Mouse (Mus musculus) CH12.LX (cell line): ENCODE measurements at regions not wholly inside any gene's neighbourhood (a gene's known extent, or its start where the extent isn't known, plus 50 kb on each side); places are given as distances from the start of the nearest gene placed in this dataset.

Source experiments
- DNase-seq: peaks from one replicate; pipeline ENCODE4 v3.0.0-alpha.2; 2013; ENCODE audit errors: extremely low read depth
- H3K27ac ChIP-seq: 2 replicates; pipeline ENCODE4 v1.5.1; 2012; ENCODE audit warnings: low read depth, mild to moderate bottlenecking, control low read depth, moderate library complexity; ENCODE audit not compliant: insufficient read depth
- H3K27me3 ChIP-seq: replicated peaks from 2 replicates; pipeline ENCODE3; 2012; ENCODE audit warnings: inconsistent platforms
- H3K36me3 ChIP-seq, 2 experiments: replicated peaks in 1 of 2; 2 replicates each; pipeline versions ENCODE3 to v1.6.1; 2012; ENCODE audit warnings: inconsistent platforms in 1 of 2, low read length in 1 of 2, mild to moderate bottlenecking in 1 of 2, mixed read lengths in 1 of 2, moderate library complexity in 1 of 2; ENCODE audit not compliant: control insufficient read depth in 1 of 2, insufficient read depth in 1 of 2
- H3K4me1 ChIP-seq, 2 experiments: 2 replicates each; pipeline ENCODE4 v1.6.1; 2012; ENCODE audit warnings: inconsistent platforms in 1 of 2, moderate library complexity in 1 of 2; ENCODE audit not compliant: insufficient read depth in 2 of 2, control insufficient read depth in 1 of 2
- H3K4me2 ChIP-seq: 2 replicates; pipeline ENCODE4 v1.6.1; 2012; ENCODE audit warnings: low read depth, mild to moderate bottlenecking, control low read depth; ENCODE audit not compliant: poor library complexity, insufficient read depth, severe bottlenecking
- H3K4me3 ChIP-seq, 3 experiments: fragments of 150-350 bp in 1 of 3; sonication (generic) in 1 of 3; replicated peaks in 1 of 3; 2 replicates each; pipeline versions ENCODE3 to v1.5.1; 2011 to 2012; ENCODE audit warnings: low read depth in 2 of 3, low read length in 2 of 3, mild to moderate bottlenecking in 2 of 3, moderate library complexity in 2 of 3, control low read depth in 1 of 3, improper control_type of control experiment in 1 of 3, inconsistent platforms in 1 of 3, mixed read lengths in 1 of 3; ENCODE audit not compliant: poor library complexity in 1 of 3
- H3K79me2 ChIP-seq: replicated peaks from 2 replicates; pipeline ENCODE4 v1.6.1; 2012; ENCODE audit warnings: mild to moderate bottlenecking, moderate library complexity; ENCODE audit not compliant: control insufficient read depth, poor library complexity, insufficient read depth, severe bottlenecking; ENCODE audit errors: extremely low read depth
- H3K9ac ChIP-seq: 2 replicates; pipeline ENCODE4 v1.6.1; 2012; ENCODE audit warnings: low read depth, mild to moderate bottlenecking, control low read depth, moderate library complexity; ENCODE audit not compliant: insufficient read depth
- H3K9me3 ChIP-seq: replicated peaks from 2 replicates; pipeline ENCODE3; 2012; ENCODE audit warnings: low read length, inconsistent platforms, mixed read lengths
- BHLHE40 ChIP-seq: IDR thresholded peaks from 2 replicates; pipeline ENCODE4 v1.6.1; 2011; ENCODE audit warnings: mild to moderate bottlenecking, low read depth, low read length, improper control_type of control experiment
- CHD1 ChIP-seq: IDR thresholded peaks from 2 replicates; pipeline ENCODE4 v1.6.1; 2012; ENCODE audit warnings: low read depth, low read length, improper control_type of control experiment, inconsistent platforms
- CHD2 ChIP-seq: IDR thresholded peaks from 2 replicates; pipeline ENCODE4 v1.6.1; 2011; ENCODE audit warnings: low read length, improper control_type of control experiment
- E2F4 ChIP-seq: IDR thresholded peaks from 2 replicates; pipeline ENCODE4 v1.6.1; 2011; ENCODE audit warnings: low read depth, low read length, improper control_type of control experiment; ENCODE audit not compliant: insufficient replicate concordance
- ETS1 ChIP-seq: conservative IDR thresholded peaks from 2 replicates; pipeline ENCODE4 v1.6.1; 2012; ENCODE audit warnings: low read depth, mild to moderate bottlenecking, inconsistent platforms, low read length, improper control_type of control experiment, moderate library complexity
- GABPA ChIP-seq: IDR thresholded peaks from 2 replicates; pipeline ENCODE4 v1.6.1; 2012; ENCODE audit warnings: low read depth, low read length, improper control_type of control experiment, inconsistent platforms; ENCODE audit not compliant: insufficient replicate concordance
- IRF4 ChIP-seq: IDR thresholded peaks from 2 replicates; pipeline ENCODE4 v1.6.1; 2014; ENCODE audit warnings: low read depth, mild to moderate bottlenecking, inconsistent platforms, low read length, improper control_type of control experiment
- JUND ChIP-seq: conservative IDR thresholded peaks from 2 replicates; pipeline ENCODE4 v1.6.1; 2011; ENCODE audit warnings: low read depth, low read length, improper control_type of control experiment
- KAT2A ChIP-seq: IDR thresholded peaks from 2 replicates; pipeline ENCODE4 v1.6.1; 2012; ENCODE audit warnings: low read length, improper control_type of control experiment, inconsistent platforms; ENCODE audit not compliant: insufficient replicate concordance
- MEF2A ChIP-seq: IDR thresholded peaks from 2 replicates; pipeline ENCODE4 v1.6.1; 2014; ENCODE audit warnings: low read depth, mild to moderate bottlenecking, inconsistent platforms, low read length, improper control_type of control experiment, borderline replicate concordance
- MXI1 ChIP-seq: IDR thresholded peaks from 2 replicates; pipeline ENCODE4 v1.6.1; 2011; ENCODE audit warnings: mild to moderate bottlenecking, low read depth, low read length, improper control_type of control experiment
- MYC ChIP-seq: IDR thresholded peaks from 2 replicates; pipeline ENCODE4 v1.6.1; 2011; ENCODE audit warnings: low read depth, mild to moderate bottlenecking, improper control_type of control experiment, low read length
- NELFE ChIP-seq: IDR thresholded peaks from 2 replicates; pipeline ENCODE4 v1.6.1; 2011; ENCODE audit warnings: low read depth, low read length, improper control_type of control experiment
- POLR2AphosphoS2 ChIP-seq: IDR thresholded peaks from 2 replicates; pipeline ENCODE4 v1.6.1; 2011; ENCODE audit warnings: low read depth, low read length, improper control_type of control experiment
- RCOR1 ChIP-seq: conservative IDR thresholded peaks from 2 replicates; pipeline ENCODE4 v1.6.1; 2012; ENCODE audit warnings: low read depth, mild to moderate bottlenecking, inconsistent platforms, low read length, improper control_type of control experiment
- SMC3 ChIP-seq: IDR thresholded peaks from 2 replicates; pipeline ENCODE4 v1.6.1; 2011; ENCODE audit warnings: low read depth, low read length, improper control_type of control experiment
- USF1 ChIP-seq: IDR thresholded peaks from 2 replicates; pipeline ENCODE4 v1.6.1; 2014; ENCODE audit warnings: low read depth, mild to moderate bottlenecking, inconsistent platforms, low read length, improper control_type of control experiment
- ZMIZ1 ChIP-seq: IDR thresholded peaks from 2 replicates; pipeline ENCODE4 v1.6.1; 2012; ENCODE audit warnings: low read depth, mild to moderate bottlenecking, inconsistent platforms, low read length, improper control_type of control experiment
- ZNF384 ChIP-seq: IDR thresholded peaks from 2 replicates; pipeline ENCODE4 v1.6.1; 2012; ENCODE audit warnings: low read depth, low read length, improper control_type of control experiment, inconsistent platforms
- dilution Hi-C: fragments of 300-500 bp; cut with MboI; formaldehyde crosslinking; loops from 2 replicates; pipeline ENCODE4 v1.14.3; 2020; ENCODE audit warnings: low sequenced_read_pairs; ENCODE audit not compliant: extremely low pct_unique_long_range_greater_than_20kb, extremely low pct_ligation_motif_present
- in situ Hi-C: fragments of 300-500 bp; cut with MboI; formaldehyde crosslinking; loops from 3 replicates; pipeline ENCODE4 v1.14.3; 2019; ENCODE audit warnings: low sequenced_read_pairs, low pct_ligation_motif_present, low pct_unique_long_range_greater_than_20kb, mixed read lengths

DNA sequence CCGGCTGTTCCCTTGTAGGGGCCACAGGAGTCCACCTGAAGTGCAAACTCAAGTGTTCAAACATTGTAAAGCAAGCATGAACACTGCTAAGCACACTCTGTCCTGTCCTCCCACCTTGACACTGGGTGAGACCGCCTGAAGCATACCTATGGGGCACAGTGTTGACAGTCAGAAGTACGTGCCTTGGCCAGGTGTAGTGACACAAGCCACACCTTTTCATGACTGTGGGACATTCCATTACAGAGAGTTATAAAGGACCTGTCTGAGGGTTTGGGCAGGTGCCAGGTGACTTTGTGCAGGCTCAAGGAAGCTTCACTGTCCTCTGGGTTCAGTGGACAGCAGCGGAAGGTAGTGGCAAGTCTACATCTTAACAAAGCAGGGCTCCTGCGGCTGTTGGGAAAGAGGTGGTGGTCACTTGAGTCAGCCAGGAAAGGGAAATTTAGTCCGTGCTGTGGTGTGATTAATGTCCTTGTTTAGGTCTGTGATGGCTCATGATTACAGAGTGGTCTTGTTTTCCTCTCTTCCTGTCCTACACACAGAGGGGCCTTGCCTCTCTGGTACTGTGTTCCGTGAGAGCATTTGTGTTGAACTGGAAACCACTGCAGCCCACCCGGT lies 112.5 kb downstream of the Nufip1 start:
- dilution Hi-C loops: no loop called here
- TF ChIP-seq RCOR1: no peak
- no peak for TF ChIP-seq ETS1
- TF ChIP-seq CHD1: no peak
- TF ChIP-seq ZMIZ1: no peak
- no peak for TF ChIP-seq NELFE
- TF ChIP-seq POLR2AphosphoS2: no peak
- TF ChIP-seq IRF4: no peak
- TF ChIP-seq SMC3: no peak
- TF ChIP-seq MYC: no peak
- no peak for TF ChIP-seq MXI1
- H3K27ac ChIP-seq: no peak overlapping the region

GRCm38 (mm10) chr14:76223903-76224302 lies 113.2 kb downstream of the Nufip1 start:
- in situ Hi-C loops (no loop called here), dilution Hi-C loops (no loop called here)
- no peak for TF ChIP-seq MEF2A
- TF ChIP-seq IRF4: no peak
- no peak for TF ChIP-seq GABPA
- no peak for TF ChIP-seq JUND
- no peak for TF ChIP-seq MYC
- no peak for TF ChIP-seq E2F4
- TF ChIP-seq USF1: no peak
- TF ChIP-seq ZNF384: no peak
- no peak for TF ChIP-seq CHD2
- no peak for TF ChIP-seq BHLHE40
- no peak for TF ChIP-seq KAT2A
- no peak for TF ChIP-seq RCOR1
- Histone ChIP-seq H3K9ac (no peak overlapping the region), H3K4me1 (peaks cover 5 to 6% of the 10 kb centered on the region in 2 experiments; a peak in 3 of 4 replicates), H3K4me3 (no peak overlapping the region), H3K9me3 (peaks cover under 1% of the 10 kb centered on the region), H3K4me2 (no peak overlapping the region), H3K27me3 (no peaks in the 10 kb centered on the region), H3K27ac (no peak overlapping the region), H3K36me3 (no peaks in the 10 kb centered on the region), H3K79me2 (no peaks in the 10 kb centered on the region)
- no peak for DNase-seq

More for the DNA sequence above, 112.5 kb downstream of the Nufip1 start:
- Histone ChIP-seq H3K9me3 (peaks cover 2% of the 10 kb centered on the region), H3K4me1 (peaks cover 5 to 6% of the 10 kb centered on the region in 2 experiments; a peak in 3 of 4 replicates), H3K4me3 (no peak overlapping the region), H3K27me3 (no peaks in the 10 kb centered on the region), H3K9ac (no peak overlapping the region), H3K36me3 (no peaks in the 10 kb centered on the region), H3K4me2 (no peak overlapping the region), H3K79me2 (no peaks in the 10 kb centered on the region)
- DNase-seq: no peak
- in situ Hi-C loops: no loop called here
